Mouse (Mus musculus): ENCODE data around the gene Hpse2. TPM values are rescaled to one million over a fixed set of nuclear protein-coding genes. Genes with fewer than 3 reads are reported as not detected.

Gene Hpse2
- polyA plus RNA-seq, 1 experiment = not detected

GRCm38 (mm10) chr19:42745084-42745868 lies 642.9 kb downstream of the Hpse2 start:
- TF ChIP-seq E2F4 (IDR thresholded peaks at IDR 0.05; ENCODE audit: insufficient read depth) (no peak), MAX (IDR thresholded peaks at IDR 0.05; ENCODE audit: low read depth) (no peak), USF1 (IDR thresholded peaks at IDR 0.05; ENCODE audit: low read depth) (no peak), SRF (IDR thresholded peaks at IDR 0.05; ENCODE audit: control insufficient read depth, insufficient read length, low read depth) (no peak), POLR2A (IDR thresholded peaks at IDR 0.05; ENCODE audit: insufficient read length, low read depth) (no peak), CEBPB (IDR thresholded peaks at IDR 0.05; ENCODE audit: insufficient read depth, poor library complexity, severe bottlenecking) (no peak), POLR2AphosphoS2 (IDR thresholded peaks at IDR 0.05; ENCODE audit: insufficient read length, low read depth) (no peak), TCF12 (IDR thresholded peaks at IDR 0.05; ENCODE audit: insufficient read depth, poor library complexity, severe bottlenecking) (no peak), MYOG (IDR thresholded peaks at IDR 0.05; ENCODE audit: control insufficient read depth in 1 of 3, insufficient read depth in 1 of 3, insufficient read length in 2 of 3, low read depth in 2 of 3) (no peak)
- Histone ChIP-seq H3K79me2 (ENCODE audit: control insufficient read depth, insufficient read depth) (no peaks in the 10 kb centered on the region), H3K27me3 (ENCODE audit: control insufficient read depth, insufficient read depth, insufficient read length) (no peaks in the 10 kb centered on the region), H3ac (ENCODE audit: control insufficient read depth, insufficient read length) (no peak overlapping the region), H3K4me3 (no peak overlapping the region), H3K4me2 (ENCODE audit: low read depth) (no peak overlapping the region), H3K36me3 (ENCODE audit: control insufficient read depth, insufficient read depth) (no peaks in the 10 kb centered on the region)

DNA sequence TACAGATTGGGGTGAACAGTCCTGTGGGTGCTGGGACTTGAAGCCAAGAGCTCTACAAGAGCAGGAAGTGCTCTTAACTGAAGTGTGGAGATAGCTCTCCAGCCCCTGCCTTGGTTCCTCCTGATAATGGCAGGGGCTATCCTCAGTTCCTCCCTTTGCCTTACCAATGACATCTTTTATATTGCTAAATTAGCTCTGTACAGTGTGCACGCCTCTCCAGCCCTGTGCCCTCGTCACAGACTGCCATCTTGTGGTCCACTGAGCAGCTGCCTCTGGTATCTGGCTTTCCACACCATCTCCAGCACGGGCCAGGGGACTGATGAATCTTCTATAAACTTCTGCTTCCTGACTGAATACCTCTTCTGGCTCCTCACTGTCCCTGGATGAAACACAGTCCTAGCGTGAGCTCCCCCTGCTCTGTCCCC lies 644.0 kb downstream of the Hpse2 start:
- TF ChIP-seq POLR2AphosphoS2 (IDR thresholded peaks at IDR 0.05; ENCODE audit: insufficient read length, low read depth) = no peak
- TF ChIP-seq REST (IDR thresholded peaks at IDR 0.05; ENCODE audit: insufficient read depth, insufficient read length) = no peak
- TF ChIP-seq E2F4 (IDR thresholded peaks at IDR 0.05; ENCODE audit: insufficient read depth) = no peak
- no peak for TF ChIP-seq MYOG (IDR thresholded peaks at IDR 0.05; ENCODE audit: control insufficient read depth in 1 of 3, insufficient read depth in 1 of 3, insufficient read length in 2 of 3, low read depth in 2 of 3)
- no peak for TF ChIP-seq SRF (IDR thresholded peaks at IDR 0.05; ENCODE audit: control insufficient read depth, insufficient read length, low read depth)
- TF ChIP-seq TCF12 (IDR thresholded peaks at IDR 0.05; ENCODE audit: insufficient read depth, poor library complexity, severe bottlenecking) = no peak
- no peak for TF ChIP-seq POLR2A (IDR thresholded peaks at IDR 0.05; ENCODE audit: insufficient read length, low read depth)
- TF ChIP-seq USF1 (IDR thresholded peaks at IDR 0.05; ENCODE audit: low read depth) = no peak
- TF ChIP-seq TCF3 (IDR thresholded peaks at IDR 0.05; ENCODE audit: insufficient read length, low read depth) = no peak
- no peak for TF ChIP-seq MYOD1 (IDR thresholded peaks at IDR 0.05; ENCODE audit: control insufficient read depth in 1 of 3, insufficient read length in 2 of 3, low read depth in 2 of 3)
- TF ChIP-seq MAX (IDR thresholded peaks at IDR 0.05; ENCODE audit: low read depth) = no peak
- no peak for TF ChIP-seq CEBPB (IDR thresholded peaks at IDR 0.05; ENCODE audit: insufficient read depth, poor library complexity, severe bottlenecking)
- H3K36me3 ChIP-seq (ENCODE audit: control insufficient read depth, insufficient read depth) = no peaks in the 10 kb centered on the region
- no peak overlapping the region for H3K4me2 ChIP-seq (ENCODE audit: low read depth)
- no peaks in the 10 kb centered on the region for H3K79me2 ChIP-seq (ENCODE audit: control insufficient read depth, insufficient read depth)
- no peak overlapping the region for H3ac ChIP-seq (ENCODE audit: control insufficient read depth, insufficient read length)
- no peaks in the 10 kb centered on the region for H3K27me3 ChIP-seq (ENCODE audit: control insufficient read depth, insufficient read depth, insufficient read length)
- H3K4me3 ChIP-seq = no peak overlapping the region

DNA sequence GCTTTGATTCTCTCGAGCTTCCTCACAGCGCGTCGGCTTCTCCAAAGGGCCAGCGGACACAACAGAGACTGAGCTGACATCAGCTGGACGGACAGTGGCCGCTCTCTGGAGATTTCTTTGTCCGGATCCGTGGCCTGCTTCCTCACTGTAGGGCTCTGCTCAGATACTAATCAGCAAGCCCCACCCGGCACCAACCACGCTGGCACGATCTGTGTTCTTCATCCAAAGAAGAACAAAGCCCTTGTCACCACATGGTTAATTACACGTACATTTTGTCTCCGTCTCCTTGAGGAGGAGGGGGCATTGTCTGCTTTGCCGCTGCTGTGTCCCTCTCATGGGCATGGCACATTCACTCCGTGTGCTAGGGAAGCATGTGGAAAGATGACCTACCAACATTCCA lies 644.9 kb downstream of the Hpse2 start:
- Histone ChIP-seq H3K4me2 (ENCODE audit: low read depth) (no peak overlapping the region), H3K36me3 (ENCODE audit: control insufficient read depth, insufficient read depth) (no peaks in the 10 kb centered on the region), H3K4me3 (no peak overlapping the region), H3K27me3 (ENCODE audit: control insufficient read depth, insufficient read depth, insufficient read length) (no peaks in the 10 kb centered on the region), H3K79me2 (ENCODE audit: control insufficient read depth, insufficient read depth) (no peaks in the 10 kb centered on the region), H3ac (ENCODE audit: control insufficient read depth, insufficient read length) (no peak overlapping the region)
- TF ChIP-seq POLR2A (IDR thresholded peaks at IDR 0.05; ENCODE audit: insufficient read length, low read depth) = no peak

DNA sequence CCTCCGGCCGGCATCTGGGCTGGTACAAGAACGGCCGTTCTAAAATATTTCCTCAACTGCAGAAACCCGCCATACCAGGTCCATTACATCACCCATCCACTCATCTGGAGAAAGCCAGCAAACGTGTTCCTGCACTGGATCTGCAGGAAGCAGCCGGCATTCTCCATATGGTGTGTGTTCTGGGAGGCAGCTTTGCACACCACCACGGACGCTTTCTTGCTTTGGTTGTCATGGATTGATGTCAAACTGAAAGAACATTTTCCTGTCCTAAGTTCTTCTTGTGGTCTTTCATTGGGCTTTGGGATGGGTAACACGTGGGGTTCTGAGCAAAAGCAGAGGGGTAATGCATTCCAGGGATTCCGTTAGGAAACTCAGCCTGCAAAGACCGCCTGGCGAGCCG lies 646.3 kb downstream of the Hpse2 start:
- Histone ChIP-seq H3ac (ENCODE audit: control insufficient read depth, insufficient read length) (no peak overlapping the region), H3K4me2 (ENCODE audit: low read depth) (no peak overlapping the region), H3K79me2 (ENCODE audit: control insufficient read depth, insufficient read depth) (no peaks in the 10 kb centered on the region), H3K36me3 (ENCODE audit: control insufficient read depth, insufficient read depth) (no peaks in the 10 kb centered on the region), H3K27me3 (ENCODE audit: control insufficient read depth, insufficient read depth, insufficient read length) (no peaks in the 10 kb centered on the region), H3K4me3 (no peak overlapping the region)
- TF ChIP-seq MAX (IDR thresholded peaks at IDR 0.05; ENCODE audit: low read depth) (no peak), E2F4 (IDR thresholded peaks at IDR 0.05; ENCODE audit: insufficient read depth) (no peak), TCF3 (IDR thresholded peaks at IDR 0.05; ENCODE audit: insufficient read length, low read depth) (no peak), POLR2AphosphoS2 (IDR thresholded peaks at IDR 0.05; ENCODE audit: insufficient read length, low read depth) (no peak), USF1 (IDR thresholded peaks at IDR 0.05; ENCODE audit: low read depth) (no peak), TCF12 (IDR thresholded peaks at IDR 0.05; ENCODE audit: insufficient read depth, poor library complexity, severe bottlenecking) (no peak), POLR2A (IDR thresholded peaks at IDR 0.05; ENCODE audit: insufficient read length, low read depth) (no peak), SRF (IDR thresholded peaks at IDR 0.05; ENCODE audit: control insufficient read depth, insufficient read length, low read depth) (no peak), MYOD1 (IDR thresholded peaks at IDR 0.05; ENCODE audit: control insufficient read depth in 1 of 3, insufficient read length in 2 of 3, low read depth in 2 of 3) (no peak)

DNA sequence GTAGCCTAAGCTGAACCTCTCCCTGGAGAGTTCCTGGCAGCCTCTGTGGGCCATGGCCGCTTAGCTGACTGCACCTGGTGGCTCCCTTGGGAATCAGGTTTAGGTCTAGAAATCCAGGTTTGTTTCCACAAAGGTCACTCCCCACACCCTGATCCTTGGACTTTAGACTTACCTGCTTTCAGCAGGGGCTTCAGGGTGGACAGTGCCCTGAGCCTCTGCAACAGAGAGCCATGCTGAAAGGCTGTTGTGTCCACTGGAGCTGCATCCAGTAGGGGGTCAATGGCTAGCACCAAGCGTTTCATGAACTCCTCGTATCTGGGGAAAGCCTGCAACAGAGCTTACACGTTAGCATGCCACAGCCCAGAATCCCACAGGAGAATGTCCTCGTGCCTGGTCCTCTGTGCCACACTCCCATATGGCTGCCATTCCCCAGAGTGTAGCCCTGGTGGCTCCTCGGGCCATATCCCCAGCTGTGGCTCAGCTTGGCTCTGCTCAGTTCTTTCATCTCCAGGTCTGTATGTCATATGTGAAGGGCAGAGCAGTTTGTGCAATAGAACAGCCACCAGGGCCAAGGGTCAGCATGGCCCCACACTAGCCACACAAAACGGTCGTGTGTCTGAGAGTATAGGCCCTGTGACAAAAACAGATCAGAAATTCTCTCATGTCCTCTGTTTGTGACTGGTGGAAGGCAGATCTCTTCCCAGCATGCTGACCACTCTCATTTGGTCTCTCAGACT lies 647.8 kb downstream of the Hpse2 start:
- H3K36me3 ChIP-seq (ENCODE audit: control insufficient read depth, insufficient read depth) = no peaks in the 10 kb centered on the region
- no peak overlapping the region for H3K4me3 ChIP-seq
- H3K4me2 ChIP-seq (ENCODE audit: low read depth) = no peak overlapping the region
- TF ChIP-seq POLR2AphosphoS2 (IDR thresholded peaks at IDR 0.05; ENCODE audit: insufficient read length, low read depth) (no peak), TCF3 (IDR thresholded peaks at IDR 0.05; ENCODE audit: insufficient read length, low read depth) (no peak), SRF (IDR thresholded peaks at IDR 0.05; ENCODE audit: control insufficient read depth, insufficient read length, low read depth) (no peak), MYOG (IDR thresholded peaks at IDR 0.05; ENCODE audit: control insufficient read depth in 1 of 3, insufficient read depth in 1 of 3, insufficient read length in 2 of 3, low read depth in 2 of 3) (no peak), USF1 (IDR thresholded peaks at IDR 0.05; ENCODE audit: low read depth) (no peak), MAX (IDR thresholded peaks at IDR 0.05; ENCODE audit: low read depth) (no peak), TCF12 (IDR thresholded peaks at IDR 0.05; ENCODE audit: insufficient read depth, poor library complexity, severe bottlenecking) (no peak), POLR2A (IDR thresholded peaks at IDR 0.05; ENCODE audit: insufficient read length, low read depth) (no peak), E2F4 (IDR thresholded peaks at IDR 0.05; ENCODE audit: insufficient read depth) (no peak), REST (IDR thresholded peaks at IDR 0.05; ENCODE audit: insufficient read depth, insufficient read length) (no peak), MYOD1 (IDR thresholded peaks at IDR 0.05; ENCODE audit: control insufficient read depth in 1 of 3, insufficient read length in 2 of 3, low read depth in 2 of 3) (no peak), CEBPB (IDR thresholded peaks at IDR 0.05; ENCODE audit: insufficient read depth, poor library complexity, severe bottlenecking) (no peak)
- no peaks in the 10 kb centered on the region for H3K27me3 ChIP-seq (ENCODE audit: control insufficient read depth, insufficient read depth, insufficient read length)
- no peak overlapping the region for H3ac ChIP-seq (ENCODE audit: control insufficient read depth, insufficient read length)
- no peaks in the 10 kb centered on the region for H3K79me2 ChIP-seq (ENCODE audit: control insufficient read depth, insufficient read depth)
